Mouse (Mus musculus) heart, postnatal 25 days (tissue): ENCODE data around the gene Insc. TPM values are rescaled to one million over a fixed set of nuclear protein-coding genes. Genes with fewer than 3 reads are reported as not detected.

Experiments used
- DNase-seq: peaks from one replicate; pipeline ENCODE4 v3.0.0; 2022; ENCODE audit warnings: low spot score
- intact Hi-C: fragments of 180-260 bp; cut with DNase I; formaldehyde crosslinking; loops from one replicate; pipeline ENCODE4 v1.15.1; 2025
- total RNA-seq, 2 experiments: library from RNA; stranded (reverse); gene quantifications; 2 replicates each; pipeline ENCODE4 v1.2.3; 2021

Gene Insc
- total RNA-seq, 2 experiments from 2014 or later, result 1.3 to 1.4 TPM

DNA sequence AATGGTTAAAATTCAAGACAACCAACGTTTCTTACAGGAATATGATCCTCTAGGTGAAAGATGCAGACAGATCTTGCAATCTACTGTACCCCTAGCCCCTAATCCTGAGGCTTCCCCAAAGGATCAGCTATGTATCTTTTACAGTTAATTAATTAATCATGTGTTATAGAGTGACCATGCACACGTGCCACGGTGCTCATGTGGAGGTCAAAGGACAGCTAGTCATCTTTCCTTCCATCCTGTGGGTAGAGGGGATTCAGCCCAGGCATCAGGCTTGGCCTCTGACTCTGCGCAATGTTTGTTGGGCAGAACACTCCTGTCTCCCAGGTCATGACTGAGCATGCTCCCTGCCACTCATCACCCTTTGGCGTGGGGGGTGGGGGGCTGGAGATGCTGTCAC, 74.4 kb downstream of the Insc start:
- intact Hi-C loops, result loop anchor here (1.0 to 10.0 kb wide), 3 partner anchors 86 to 323 kb away; no protein-coding TSS in a partner anchor
- no peak for DNase-seq

- intact Hi-C loops, result loop anchor here (10.0 kb wide), 1 partner anchor 324 kb away; no protein-coding TSS in a partner anchor
- no peak for DNase-seq
Observed at GRCm38 (mm10) chr7:114818351-114818750, 74.9 kb downstream of the Insc start.

DNA sequence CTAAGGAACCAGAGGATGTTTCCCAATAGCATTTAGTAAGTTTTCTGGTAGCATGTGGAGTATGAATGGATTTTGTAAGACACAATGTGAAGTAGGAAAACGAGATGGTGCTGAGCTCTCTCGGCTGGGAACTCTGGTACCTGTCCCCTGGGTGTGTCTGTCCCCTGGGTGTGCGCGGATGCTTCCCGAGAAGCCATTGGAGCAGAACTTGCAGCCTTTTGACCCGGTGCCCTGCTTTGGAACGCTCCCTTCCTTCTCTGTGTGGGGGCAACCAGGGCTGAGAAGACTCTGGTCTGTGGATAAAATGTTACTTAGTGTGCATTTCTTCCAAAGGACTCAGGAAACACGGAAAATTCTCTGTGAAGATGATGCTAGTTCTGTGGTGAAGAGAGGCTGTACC, 75.3 kb downstream of the Insc start:
- intact Hi-C loops, result loop anchor here (10.0 kb wide), 1 partner anchor 324 kb away; no protein-coding TSS in a partner anchor
- no peak for DNase-seq

DNA sequence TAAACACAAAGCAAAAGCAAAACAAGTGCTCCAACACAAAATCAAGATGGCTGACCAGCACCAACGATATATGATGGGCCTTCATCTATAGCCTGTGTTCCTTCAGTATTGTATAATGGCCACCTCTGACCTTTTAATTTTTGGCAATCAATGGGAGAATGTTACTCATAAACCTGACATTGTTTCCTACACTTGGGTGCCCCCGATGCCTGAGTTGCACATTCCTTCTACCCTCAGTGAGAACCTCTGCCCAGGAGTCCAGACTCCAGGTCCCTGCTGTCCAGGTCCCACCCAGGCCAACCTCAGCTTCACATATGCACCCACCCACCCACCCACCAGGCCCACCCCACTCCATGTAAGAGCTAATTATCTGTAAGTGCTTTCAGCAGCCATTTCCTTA, 79.2 kb downstream of the Insc start:
- intact Hi-C loops, result no loop called here
- DNase-seq, result no peak

- intact Hi-C loops, result no loop called here
- DNase-seq, result no peak
Observed at GRCm38 (mm10) chr7:114827360-114827759, 83.9 kb downstream of the Insc start.

DNA sequence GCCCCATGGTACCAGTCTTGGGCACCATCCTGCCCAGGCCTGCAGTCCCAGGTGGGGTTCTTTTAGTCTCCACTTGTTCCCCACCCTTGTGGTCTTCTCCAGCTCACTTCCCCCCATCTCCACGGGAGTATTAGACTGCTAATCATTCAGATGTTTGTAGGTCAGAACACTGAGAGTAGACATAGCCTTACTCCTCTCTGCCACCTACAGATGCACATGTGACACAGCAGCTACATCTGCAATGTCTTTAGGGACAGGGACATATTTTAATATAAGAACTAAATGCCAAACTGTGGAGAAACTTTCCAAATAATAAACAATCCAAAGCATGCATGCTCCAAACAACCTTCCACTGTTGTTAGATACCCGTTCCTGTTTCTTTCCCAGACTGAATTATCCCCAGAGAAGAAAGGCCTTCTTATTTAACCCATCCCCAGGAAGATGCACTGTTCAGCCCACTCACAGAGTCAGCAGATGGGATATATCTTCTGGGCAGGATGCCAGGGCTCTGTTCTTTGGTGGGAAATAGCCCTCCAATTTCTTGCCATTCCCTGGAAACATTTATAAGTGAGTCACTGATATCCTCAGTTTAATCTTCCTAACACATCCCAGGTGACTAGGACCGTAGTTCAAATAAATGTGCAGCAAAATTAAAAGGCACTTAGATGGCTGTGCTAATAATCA, 88.9 kb downstream of the Insc start:
- intact Hi-C loops, result no loop called here
- DNase-seq, result no peak

DNA sequence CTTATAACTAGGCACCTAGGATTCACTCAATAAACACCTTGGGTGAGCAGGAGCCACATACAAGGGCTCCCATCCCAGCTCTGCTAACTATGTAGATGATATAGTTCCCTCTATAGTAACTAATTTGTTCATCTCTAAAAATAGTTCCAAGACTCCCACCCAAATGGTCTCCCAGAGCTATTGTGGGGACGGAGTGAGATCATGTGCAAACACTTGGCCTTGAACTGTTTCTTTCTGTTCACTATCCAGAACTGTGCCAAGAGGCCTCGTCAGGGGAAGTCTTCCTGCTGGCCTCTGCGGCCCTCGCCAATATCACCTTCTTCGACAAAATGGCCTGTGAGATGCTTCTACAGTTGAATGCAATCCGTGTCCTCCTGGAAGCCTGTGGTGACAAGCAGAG, 91.0 kb downstream of the Insc start:
- no peak for DNase-seq

GRCm38 (mm10) chr7:114837268-114837667, 93.8 kb downstream of the Insc start:
- no peak for DNase-seq

More for the DNA sequence above, 91.0 kb downstream of the Insc start:
- intact Hi-C loops, result no loop called here

GRCm38 (mm10) chr7:114840029-114840745, 96.7 kb downstream of the Insc start:
- intact Hi-C loops, result no loop called here
- no peak for DNase-seq

More at GRCm38 (mm10) chr7:114837268-114837667, 93.8 kb downstream of the Insc start:
- intact Hi-C loops, result no loop called here

DNA sequence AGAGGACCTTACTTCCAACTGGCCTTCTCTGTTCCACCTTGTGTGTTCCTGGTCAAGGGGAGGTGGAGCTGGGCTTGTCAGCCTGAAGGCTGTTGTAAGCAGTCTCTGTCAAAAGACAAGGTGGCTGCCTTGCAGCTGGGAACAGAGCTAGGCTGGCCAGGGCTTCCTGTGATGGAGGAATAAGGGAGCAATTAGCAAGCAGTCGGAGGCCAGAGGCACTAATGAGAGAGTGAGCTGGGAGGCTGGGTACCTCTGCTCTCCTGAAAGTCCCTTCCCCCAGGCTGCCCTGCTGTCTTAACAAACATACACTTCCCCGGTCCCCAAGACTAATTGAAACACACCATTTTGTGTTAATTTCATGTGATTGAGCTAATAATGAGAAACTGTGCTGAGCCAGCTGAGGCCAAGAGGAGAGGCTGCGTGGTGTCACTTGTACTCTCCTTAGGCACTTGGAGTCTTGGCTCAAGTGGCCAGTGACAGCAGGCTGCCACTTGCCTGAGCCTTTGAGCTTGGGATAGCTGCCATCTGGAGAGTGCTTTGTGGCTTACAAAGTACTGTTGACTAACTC, 99.2 kb downstream of the Insc start:
- no peak for DNase-seq
- intact Hi-C loops, result no loop called here

GRCm38 (mm10) chr7:114847179-114847578, 103.7 kb downstream of the Insc start:
- no peak for DNase-seq
- intact Hi-C loops, result no loop called here

- no peak for DNase-seq
- intact Hi-C loops, result no loop called here
Observed at GRCm38 (mm10) chr7:114852387-114852786, 108.9 kb downstream of the Insc start.

GRCm38 (mm10) chr7:114854169-114854568, 110.7 kb downstream of the Insc start:
- intact Hi-C loops, result no loop called here
- DNase-seq, result no peak

- intact Hi-C loops, result no loop called here
- no peak for DNase-seq
Observed at GRCm38 (mm10) chr7:114860858-114861523, 117.5 kb downstream of the Insc start.

DNA sequence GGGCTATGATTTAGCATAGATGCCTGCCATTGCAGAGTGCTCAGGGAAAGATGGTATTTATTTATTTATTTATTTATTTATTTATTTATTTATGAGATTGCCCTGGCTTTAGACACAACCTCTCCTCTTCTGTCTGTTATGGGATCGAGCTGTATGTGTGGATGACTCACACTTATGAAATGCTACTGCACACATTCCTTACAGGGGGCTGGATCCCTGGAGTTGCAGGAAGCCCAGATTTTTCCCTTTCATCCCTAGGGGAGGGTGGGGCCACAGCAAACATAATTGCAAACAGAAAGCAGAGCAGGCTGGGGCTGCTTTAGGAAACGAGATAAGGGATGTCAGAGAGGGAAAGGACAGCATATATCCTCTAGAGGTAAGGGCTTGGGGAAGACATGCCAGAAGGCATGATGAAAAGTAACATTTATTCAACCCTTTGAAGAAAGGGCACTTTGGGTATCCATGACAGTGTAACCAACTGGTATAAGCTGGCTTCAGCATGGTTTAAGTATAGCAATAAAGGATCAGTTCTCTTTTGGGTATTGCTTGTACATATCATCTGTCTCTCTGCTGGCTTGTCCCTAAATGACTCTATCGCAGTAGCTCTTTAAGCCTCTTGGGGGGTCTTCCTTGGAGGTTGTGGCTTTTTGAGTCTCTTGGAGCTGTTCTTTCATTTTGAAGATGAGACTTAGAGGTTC, 130.0 kb downstream of the Insc start:
- intact Hi-C loops, result no loop called here
- no peak for DNase-seq

GRCm38 (mm10) chr7:114874032-114874441, 130.5 kb downstream of the Insc start:
- intact Hi-C loops, result no loop called here
- DNase-seq, result no peak

DNA sequence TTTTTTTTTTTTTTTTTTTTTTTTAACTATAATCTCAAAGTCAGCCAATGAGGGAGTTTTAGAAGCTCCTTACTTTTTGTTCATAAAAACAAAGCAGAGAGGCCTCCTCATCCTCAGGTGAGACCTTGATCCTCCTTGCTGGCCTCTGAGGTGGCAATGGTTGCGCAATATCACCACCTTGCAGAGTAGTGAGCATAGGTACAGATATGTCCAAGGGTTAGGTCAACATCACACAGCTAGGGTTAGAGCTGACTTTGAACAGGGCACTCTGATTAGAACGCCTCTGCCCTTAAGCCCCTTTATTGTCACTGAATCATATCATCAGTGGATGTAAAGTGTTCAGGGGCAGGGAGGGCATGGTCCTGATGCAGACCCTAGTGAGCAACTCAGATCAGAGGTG, 131.1 kb downstream of the Insc start:
- no peak for DNase-seq
- intact Hi-C loops, result no loop called here

DNA sequence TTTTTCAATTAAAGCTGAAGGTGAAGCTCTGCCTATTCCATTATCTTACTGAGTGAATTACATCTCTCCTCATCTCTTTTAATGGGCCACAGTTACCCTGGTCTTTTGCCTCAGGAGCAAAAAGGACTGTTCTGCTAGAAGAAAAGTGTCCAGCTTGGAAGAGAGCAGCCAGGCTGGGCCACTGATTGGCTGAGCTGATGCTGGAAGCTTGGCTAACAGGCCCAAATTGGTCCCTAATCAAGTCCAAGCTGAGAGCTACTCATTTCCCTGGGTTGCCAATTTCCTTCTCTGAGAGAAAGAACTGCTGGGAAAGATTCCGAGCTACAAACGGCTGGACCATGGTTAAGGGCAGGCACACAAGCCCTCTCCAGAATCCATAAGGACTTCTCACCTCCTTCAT, 140.1 kb downstream of the Insc start:
- intact Hi-C loops, result no loop called here

GRCm38 (mm10) chr7:114886933-114887332, 143.4 kb downstream of the Insc start:
- no peak for DNase-seq
- intact Hi-C loops, result no loop called here

More for the DNA sequence above, 140.1 kb downstream of the Insc start:
- DNase-seq, result no peak

DNA sequence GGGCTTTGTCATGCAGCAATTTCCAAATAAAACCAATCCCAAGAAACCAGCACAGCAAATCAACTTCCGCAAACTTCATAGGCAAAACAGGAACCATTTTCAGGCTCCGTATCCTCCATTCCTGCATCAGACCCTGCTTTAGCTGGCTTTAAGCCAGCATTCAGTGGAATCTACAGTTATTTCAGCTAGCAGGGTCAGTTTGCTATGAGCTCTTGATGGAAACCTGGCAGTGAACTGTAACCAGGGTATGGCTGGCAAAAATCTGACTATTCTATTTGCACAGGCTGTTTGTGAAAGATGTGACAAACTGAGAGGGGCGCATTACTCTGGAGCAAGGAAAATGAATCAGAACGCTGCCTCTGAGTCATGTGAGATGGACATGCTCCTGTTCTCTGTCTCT, 146.7 kb downstream of the Insc start:
- DNase-seq, result no peak
- intact Hi-C loops, result no loop called here
